Mouse (Mus musculus) neural tube, embryonic 14.5 days (tissue): ENCODE data around the gene Slc22a21. TPM values are rescaled to one million over a fixed set of nuclear protein-coding genes. Genes with fewer than 3 reads are reported as not detected.

Source experiments
- ATAC-seq: fragments of 200-750 bp; cut with Nextera tagmentation; 2 replicates; pipeline ENCODE4 v1.8.0; 2017; ENCODE audit warnings: low read depth, mild to moderate bottlenecking, moderate TSS enrichment, moderate library complexity
- H3K27ac ChIP-seq: fragments of 300-500 bp; sonication (generic); 2 replicates; pipeline ENCODE4 v1.5.1; 2014; ENCODE audit warnings: low read depth, mild to moderate bottlenecking, control low read depth, low read length, moderate library complexity, mixed read lengths
- H3K27me3 ChIP-seq: fragments of 300-500 bp; sonication (generic); 2 replicates; pipeline ENCODE4 v1.6.1; 2014; ENCODE audit warnings: low read length; ENCODE audit not compliant: control insufficient read depth, insufficient read depth
- H3K36me3 ChIP-seq: fragments of 300-500 bp; sonication (generic); 2 replicates; pipeline ENCODE4 v1.6.1; 2014; ENCODE audit warnings: low read length, mixed read lengths; ENCODE audit not compliant: control insufficient read depth, insufficient read depth
- H3K4me1 ChIP-seq: fragments of 300-500 bp; sonication (generic); 2 replicates; pipeline ENCODE4 v1.6.1; 2014; ENCODE audit warnings: low read length; ENCODE audit not compliant: control insufficient read depth, insufficient read depth
- H3K4me2 ChIP-seq: fragments of 300-500 bp; sonication (generic); 2 replicates; pipeline ENCODE4 v1.6.1; 2014; ENCODE audit warnings: mild to moderate bottlenecking, low read depth, low read length, control low read depth
- H3K4me3 ChIP-seq: fragments of 300-500 bp; sonication (generic); 2 replicates; pipeline ENCODE4 v1.5.1; 2014; ENCODE audit warnings: low read depth, low read length, control low read depth, mixed read lengths
- H3K9ac ChIP-seq: fragments of 300-500 bp; sonication (generic); replicated peaks from 2 replicates; pipeline ENCODE4 v1.6.1; 2014; ENCODE audit warnings: low read depth, mild to moderate bottlenecking, control low read depth, low read length, mixed read lengths
- H3K9me3 ChIP-seq: fragments of 300-500 bp; sonication (generic); 2 replicates; pipeline ENCODE4 v1.6.1; 2016; ENCODE audit warnings: low read length; ENCODE audit not compliant: control insufficient read depth
- WGBS: fragments of 180-500 bp; shearing (Covaris S2); extraction: QIAGEN DNeasy Blood & Tissue Kit; methylation state at CpG from one replicate; pipeline ENCODE4 v1.1.7; 2014; 5-methylcytosine and 5-hydroxymethylcytosine counted together
- polyA plus RNA-seq: library from polyadenylated mRNA; unstranded; fragments of >200 nt; fragmentation: Nextera tagmentation; extraction: Ambion mirVana; gene quantifications from 2 replicates; pipeline ENCODE4 v1.2.1, GENCODE M21; 2014

The Slc22a21 gene
- polyA plus RNA-seq, 1 experiment from 2014 or later, result 3.7 TPM

GRCm38 (mm10) chr11:53928585-53928984 lies 51.5 kb downstream of the Slc22a21 start:
- no peaks in the 10 kb centered on the region for H3K27me3 ChIP-seq
- no peak overlapping the region for H3K9ac ChIP-seq
- no peaks in the 10 kb centered on the region for H3K36me3 ChIP-seq
- no peak overlapping the region for H3K4me3 ChIP-seq
- no peak for ATAC-seq
- WGBS, result 84% methylated on average over 3 of the region's 3 CpGs
- no peaks in the 10 kb centered on the region for H3K9me3 ChIP-seq
- H3K4me2 ChIP-seq, result no peak overlapping the region
- H3K27ac ChIP-seq, result no peak overlapping the region
- no peaks in the 10 kb centered on the region for H3K4me1 ChIP-seq

DNA sequence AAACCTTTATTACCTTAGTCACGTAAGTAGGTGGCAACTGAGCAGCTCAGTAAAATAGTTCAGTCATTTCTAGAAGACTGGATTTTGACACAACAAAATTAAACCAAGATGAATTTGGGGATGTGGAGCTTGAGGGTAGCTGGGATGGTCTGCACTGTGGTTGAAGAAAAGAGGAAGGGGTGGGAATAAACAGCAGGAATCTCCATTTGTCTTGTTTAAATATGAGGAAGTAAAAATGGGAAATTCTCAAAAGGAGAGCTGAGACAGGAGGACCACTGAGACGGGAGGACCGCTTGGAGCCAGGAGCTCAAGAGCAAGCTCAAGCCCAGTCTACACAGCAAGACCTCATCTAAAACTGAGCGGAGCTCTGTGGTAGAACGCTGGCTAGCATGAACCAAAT lies 53.8 kb downstream of the Slc22a21 start:
- ATAC-seq, result no peak
- no peaks in the 10 kb centered on the region for H3K27me3 ChIP-seq
- no peak overlapping the region for H3K27ac ChIP-seq
- no peaks in the 10 kb centered on the region for H3K36me3 ChIP-seq
- H3K9me3 ChIP-seq, result no peaks in the 10 kb centered on the region
- no peak overlapping the region for H3K4me3 ChIP-seq
- no peak overlapping the region for H3K4me2 ChIP-seq
- 95% methylated on average over 5 of the region's 5 CpGs for WGBS
- H3K9ac ChIP-seq, result no peak overlapping the region
- no peaks in the 10 kb centered on the region for H3K4me1 ChIP-seq

- 93% methylated on average over 4 of the region's 4 CpGs for WGBS
- ATAC-seq, result no peak
- Histone ChIP-seq H3K27me3 (no peaks in the 10 kb centered on the region), H3K4me3 (no peak overlapping the region), H3K4me1 (no peaks in the 10 kb centered on the region), H3K9ac (no peak overlapping the region), H3K4me2 (no peak overlapping the region), H3K9me3 (no peaks in the 10 kb centered on the region), H3K27ac (no peak overlapping the region), H3K36me3 (no peaks in the 10 kb centered on the region)
Observed at GRCm38 (mm10) chr11:53918851-53919250, 61.3 kb downstream of the Slc22a21 start.

DNA sequence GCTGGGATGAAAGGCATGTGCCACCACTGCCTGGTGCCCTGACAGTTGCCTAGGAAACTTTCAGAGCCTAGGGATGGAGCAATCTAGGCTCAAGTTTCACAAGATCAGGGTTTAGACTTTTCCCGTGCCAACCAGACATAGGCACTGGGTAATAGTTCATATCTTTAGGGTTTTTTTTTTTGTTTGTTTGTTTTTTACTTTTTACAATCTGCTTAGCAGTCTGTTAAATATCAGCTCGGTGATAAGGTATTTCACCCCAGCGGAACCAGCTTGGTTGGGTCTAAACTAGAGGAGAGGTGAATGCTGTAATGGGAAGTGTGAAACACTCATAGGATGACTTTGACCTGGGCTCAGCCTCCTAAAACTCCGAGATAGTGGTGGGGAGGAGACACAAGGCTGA lies 69.1 kb downstream of the Slc22a21 start:
- no peak for ATAC-seq
- Histone ChIP-seq H3K4me2 (no peak overlapping the region), H3K36me3 (no peaks in the 10 kb centered on the region), H3K27me3 (no peaks in the 10 kb centered on the region), H3K27ac (no peak overlapping the region), H3K9ac (no peak overlapping the region), H3K9me3 (no peaks in the 10 kb centered on the region), H3K4me3 (no peak overlapping the region), H3K4me1 (no peaks in the 10 kb centered on the region)
- WGBS, result 91% methylated on average over 4 of the region's 4 CpGs

- Histone ChIP-seq H3K9ac (no peak overlapping the region), H3K4me2 (no peak overlapping the region), H3K4me1 (no peaks in the 10 kb centered on the region), H3K36me3 (no peaks in the 10 kb centered on the region), H3K27ac (no peak overlapping the region), H3K9me3 (no peaks in the 10 kb centered on the region), H3K27me3 (no peaks in the 10 kb centered on the region), H3K4me3 (no peak overlapping the region)
- 94% methylated on average over 8 of the region's 8 CpGs for WGBS
- no peak for ATAC-seq
Observed at GRCm38 (mm10) chr11:53908686-53909085, 71.4 kb downstream of the Slc22a21 start.

- Histone ChIP-seq H3K36me3 (no peaks in the 10 kb centered on the region), H3K27me3 (no peaks in the 10 kb centered on the region), H3K27ac (no peak overlapping the region), H3K9me3 (no peaks in the 10 kb centered on the region), H3K4me1 (no peaks in the 10 kb centered on the region), H3K4me3 (no peak overlapping the region), H3K4me2 (no peak overlapping the region), H3K9ac (no peak overlapping the region)
- WGBS, result 85% methylated on average over 9 of the region's 9 CpGs
- ATAC-seq, result no peak
Observed at GRCm38 (mm10) chr11:53904534-53904925, 75.6 kb downstream of the Slc22a21 start.

DNA sequence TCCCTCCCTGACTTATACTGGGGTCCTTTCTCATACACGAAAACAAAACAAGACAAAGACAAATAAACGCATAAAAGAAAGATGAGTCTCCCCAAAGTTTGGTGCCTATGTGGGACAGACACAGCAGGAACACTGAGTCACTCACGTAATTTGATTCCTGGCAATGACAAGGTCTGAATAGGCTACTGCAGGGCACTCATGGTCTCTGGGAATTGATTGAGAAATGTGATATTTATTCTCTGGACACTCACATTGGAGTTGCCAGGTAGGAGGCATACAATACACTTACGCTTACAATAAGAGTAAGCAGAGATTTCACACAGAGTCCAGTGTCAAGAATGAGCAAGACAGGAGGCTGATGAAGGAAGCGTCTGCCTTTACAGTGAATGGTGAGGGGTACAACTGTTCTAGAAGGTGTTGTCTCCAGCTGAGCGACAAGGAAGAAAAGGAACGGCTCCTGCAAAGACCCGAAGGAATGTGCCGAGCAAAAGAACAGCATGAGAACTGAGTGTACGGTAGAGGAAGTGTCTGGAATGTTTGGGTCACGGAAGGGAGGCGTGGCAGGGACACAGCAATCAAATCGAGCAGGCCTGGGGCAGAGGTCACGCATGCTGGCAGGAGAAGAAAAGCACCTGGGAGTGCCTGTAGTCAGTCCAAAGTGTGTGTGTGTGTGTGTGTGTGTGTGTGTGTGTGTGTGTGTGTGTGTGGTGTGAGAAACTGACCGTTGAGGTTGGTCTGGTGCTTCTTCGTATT lies 76.2 kb downstream of the Slc22a21 start:
- no peak overlapping the region for H3K9ac ChIP-seq
- no peak overlapping the region for H3K4me2 ChIP-seq
- H3K4me1 ChIP-seq, result no peaks in the 10 kb centered on the region
- no peaks in the 10 kb centered on the region for H3K9me3 ChIP-seq
- H3K27ac ChIP-seq, result no peak overlapping the region
- H3K4me3 ChIP-seq, result no peak overlapping the region
- no peaks in the 10 kb centered on the region for H3K27me3 ChIP-seq
- ATAC-seq, result no peak
- WGBS, result 62% methylated on average over 16 of the region's 16 CpGs
- no peaks in the 10 kb centered on the region for H3K36me3 ChIP-seq

DNA sequence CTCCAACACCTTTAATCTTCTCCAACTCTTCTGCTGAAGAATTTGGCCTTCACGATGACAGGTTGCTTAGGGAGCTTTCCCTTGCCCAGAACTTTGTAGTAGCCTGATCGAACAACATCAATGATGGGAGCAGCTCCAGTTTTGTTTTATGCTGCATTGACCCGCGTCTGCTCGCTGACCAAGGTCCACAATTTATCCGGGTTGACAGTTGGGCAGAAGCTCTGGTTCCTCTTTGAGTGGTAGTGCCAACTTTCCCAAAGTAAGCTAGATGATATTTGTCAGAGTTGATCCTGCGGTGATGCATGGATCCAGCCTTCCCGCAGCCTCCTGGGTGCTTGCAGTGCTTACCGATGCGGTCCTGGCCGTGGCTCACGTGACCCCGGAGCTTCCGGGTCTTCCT lies 77.4 kb downstream of the Slc22a21 start:
- Histone ChIP-seq H3K27me3 (no peaks in the 10 kb centered on the region), H3K9me3 (no peaks in the 10 kb centered on the region), H3K4me2 (no peak overlapping the region), H3K4me1 (no peaks in the 10 kb centered on the region), H3K9ac (no peak overlapping the region), H3K4me3 (no peak overlapping the region), H3K27ac (no peak overlapping the region), H3K36me3 (no peaks in the 10 kb centered on the region)
- ATAC-seq, result no peak
- 92% methylated on average over 14 of the region's 14 CpGs for WGBS

GRCm38 (mm10) chr11:53900991-53901390 lies 79.1 kb downstream of the Slc22a21 start:
- H3K27me3 ChIP-seq, result no peaks in the 10 kb centered on the region
- no peaks in the 10 kb centered on the region for H3K36me3 ChIP-seq
- 85% methylated on average over 1 of the region's 1 CpGs for WGBS
- H3K4me2 ChIP-seq, result no peak overlapping the region
- no peaks in the 10 kb centered on the region for H3K4me1 ChIP-seq
- no peak overlapping the region for H3K4me3 ChIP-seq
- no peaks in the 10 kb centered on the region for H3K9me3 ChIP-seq
- ATAC-seq, result no peak
- H3K27ac ChIP-seq, result no peak overlapping the region
- no peak overlapping the region for H3K9ac ChIP-seq
